Mouse (Mus musculus): ENCODE results near the gene Ffar3. TPM values are rescaled to one million over a fixed set of nuclear protein-coding genes. Genes with fewer than 3 reads are reported as not detected.

Gene Ffar3
- total RNA-seq, 4 experiments from 2014 or later = not detected

Other genes with a start within 250 kb of the Ffar3 start
- under 1 TPM in 1 of 4 experiments, not detected in 3; 0.19 TPM for gene Upk1a, start 243.3 kb downstream of the Ffar3 start, total RNA-seq (2022)
- gene Cox6b1, start 230.0 kb downstream of the Ffar3 start, total RNA-seq (2022) = 1,000 to 10,000 TPM; 4,392 to 5,023 (median 4,762) TPM
- not detected for gene Etv2, start 220.3 kb downstream of the Ffar3 start, total RNA-seq (2022)
- gene Rbm42, start 205.9 kb downstream of the Ffar3 start, total RNA-seq (2022) = 10 to 100 TPM; 43.9 to 49.9 (median 44.7) TPM
- 1 to 10 TPM; 3.0 to 7.4 (median 6.0) TPM for gene Haus5, start 191.2 kb downstream of the Ffar3 start, total RNA-seq (2022)
- gene Pmis2, start 184.6 kb downstream of the Ffar3 start, total RNA-seq (2022) = under 1 TPM in 1 of 4 experiments, not detected in 3; 0.40 TPM
- gene 2200002J24Rik, start 157.3 kb downstream of the Ffar3 start, total RNA-seq (2022) = under 1 TPM in 1 of 4 experiments, not detected in 3; 0.82 TPM
- under 1 TPM in 3 of 4 experiments, not detected in 1; 0.09 to 0.28 (median 0.16) TPM for gene Atp4a, start 144.0 kb downstream of the Ffar3 start, total RNA-seq (2022)
- 100 to 1,000 TPM; 229 to 268 (median 258) TPM for gene Tmem147, start 126.6 kb downstream of the Ffar3 start, total RNA-seq (2022)
- not detected for gene Gapdhs, start 112.5 kb downstream of the Ffar3 start, total RNA-seq (2022)
- 1 to 10 TPM; 1.3 to 4.6 (median 3.0) TPM for gene Sbsn, start 104.7 kb downstream of the Ffar3 start, total RNA-seq (2022)
- 1 to 10 TPM in 3 of 4 experiments, under 1 TPM in 1; 0.82 to 1.7 (median 1.4) TPM for gene Dmkn, start 92.4 kb downstream of the Ffar3 start, total RNA-seq (2022)
- gene Krtdap, start 68.3 kb downstream of the Ffar3 start, total RNA-seq (2022) = not detected
- gene Ffar2, start 32.4 kb downstream of the Ffar3 start, total RNA-seq (2022) = under 1 TPM in 2 of 4 experiments, not detected in 2; 0.25 to 0.46 TPM
- not detected for gene Ffar1, start 5.4 kb upstream of the Ffar3 start, total RNA-seq (2022)
- gene Cd22, start 24.2 kb upstream of the Ffar3 start, total RNA-seq (2022) = 1 to 10 TPM in 1 of 4 experiments, under 1 TPM in 3; 0.52 to 1.0 (median 0.71) TPM
- gene Mag, start 58.7 kb upstream of the Ffar3 start, total RNA-seq (2022) = not detected
- 1 to 10 TPM; 3.6 to 9.2 (median 5.7) TPM for gene Hamp2, start 68.5 kb upstream of the Ffar3 start, total RNA-seq (2022)
- 10 to 100 TPM in 3 of 4 experiments, 1 to 10 TPM in 1; 9.3 to 31.5 (median 13.6) TPM for gene Hamp, start 87.9 kb upstream of the Ffar3 start, total RNA-seq (2022)
- gene Usf2, start 100.6 kb upstream of the Ffar3 start, total RNA-seq (2022) = 100 to 1,000 TPM; 102 to 121 (median 107) TPM
- 1 to 10 TPM; 2.6 to 3.8 (median 3.1) TPM for gene Lsr, start 117.3 kb upstream of the Ffar3 start, total RNA-seq (2022)
- under 1 TPM in 2 of 4 experiments, not detected in 2; 0.25 TPM for gene Fam187b, start 117.6 kb upstream of the Ffar3 start, total RNA-seq (2022)
- gene Fxyd5, start 186.3 kb upstream of the Ffar3 start, total RNA-seq (2022) = 10 to 100 TPM; 22.7 to 35.0 (median 28.4) TPM
- 1 to 10 TPM in 2 of 4 experiments, under 1 TPM in 2; 0.49 to 1.5 (median 1.1) TPM for gene Fxyd7, start 195.3 kb upstream of the Ffar3 start, total RNA-seq (2022)
- gene Fxyd1, start 201.0 kb upstream of the Ffar3 start, total RNA-seq (2022) = 1,000 to 10,000 TPM in 2 of 4 experiments, 100 to 1,000 TPM in 2; 843 to 1,156 (median 1,037) TPM
- 1 to 10 TPM; 2.6 to 3.8 (median 3.4) TPM for gene Lgi4, start 203.2 kb upstream of the Ffar3 start, total RNA-seq (2022)
- gene Fxyd3, start 220.5 kb upstream of the Ffar3 start, total RNA-seq (2022) = 1 to 10 TPM in 2 of 4 experiments, under 1 TPM in 2; 0.71 to 4.8 (median 1.6) TPM